Mouse (Mus musculus) heart, postnatal 0 days (tissue): ENCODE results near the gene Ciita. TPM values are rescaled to one million over a fixed set of nuclear protein-coding genes. Genes with fewer than 3 reads are reported as not detected.
A peak's percentile ranks its signal among the peaks of the same experiment; 100 is the strongest.

ENCODE experiments used
- ATAC-seq: fragments of 200-750 bp; cut with Nextera tagmentation; 2 replicates; pipeline ENCODE4 v1.8.0; 2017; ENCODE audit warnings: low read depth, moderate number of reproducible peaks, moderate library complexity; ENCODE audit not compliant: insufficient read depth
- DNase-seq: peaks from one replicate; pipeline ENCODE4 v3.0.0-alpha.2; 2016; ENCODE audit warnings: low spot score
- H3K27ac ChIP-seq: fragments of 300-500 bp; sonication (generic); 2 replicates; pipeline ENCODE4 v1.5.1; 2014; ENCODE audit warnings: low read depth, mild to moderate bottlenecking
- H3K27me3 ChIP-seq: fragments of 300-500 bp; sonication (generic); 2 replicates; pipeline ENCODE4 v1.6.1; 2014; ENCODE audit warnings: low read length, mixed read lengths; ENCODE audit not compliant: control insufficient read depth, insufficient read depth
- H3K36me3 ChIP-seq: fragments of 300-500 bp; sonication (generic); replicated peaks from 2 replicates; pipeline ENCODE4 v1.6.1; 2014; ENCODE audit warnings: low read length, mixed read lengths; ENCODE audit not compliant: control insufficient read depth, insufficient read depth
- H3K4me1 ChIP-seq: fragments of 300-500 bp; sonication (generic); 2 replicates; pipeline ENCODE4 v1.6.1; 2014; ENCODE audit warnings: antibody characterized with exemption; ENCODE audit not compliant: control insufficient read depth, insufficient read depth
- H3K4me2 ChIP-seq: fragments of 300-500 bp; sonication (generic); 2 replicates; pipeline ENCODE4 v1.6.1; 2014; ENCODE audit warnings: low read depth, mild to moderate bottlenecking, low read length, moderate library complexity
- H3K4me3 ChIP-seq: fragments of 300-500 bp; sonication (generic); 2 replicates; pipeline ENCODE4 v1.5.1; 2014; ENCODE audit warnings: low read depth, low read length
- H3K9ac ChIP-seq: fragments of 300-500 bp; sonication (generic); replicated peaks from 2 replicates; pipeline ENCODE4 v1.6.1; 2014; ENCODE audit warnings: low read depth, low read length, mixed read lengths
- H3K9me3 ChIP-seq: fragments of 300-500 bp; sonication (generic); replicated peaks from 2 replicates; pipeline ENCODE4 v1.6.1; 2016; ENCODE audit warnings: low read length; ENCODE audit not compliant: control insufficient read depth
- CTCF ChIP-seq: IDR thresholded peaks from 2 replicates; pipeline ENCODE4 v1.5.1; 2016; ENCODE audit warnings: antibody characterized with exemption, control low read depth, low read depth
- EP300 ChIP-seq: IDR thresholded peaks from 2 replicates; pipeline ENCODE4 v1.6.1; 2016; ENCODE audit warnings: antibody characterized with exemption, low read depth
- WGBS: fragments of 180-500 bp; shearing (Covaris S2); extraction: QIAGEN DNeasy Blood & Tissue Kit; methylation state at CpG from one replicate; pipeline ENCODE4 v1.1.7; 2014; 5-methylcytosine and 5-hydroxymethylcytosine counted together
- polyA plus RNA-seq: library from polyadenylated mRNA; unstranded; fragments of >200 nt; fragmentation: Nextera tagmentation; extraction: Ambion mirVana; gene quantifications from 2 replicates; pipeline ENCODE4 v1.2.1, GENCODE M21; 2015
- total RNA-seq: library from RNA; depleted of rRNA; stranded (reverse); fragments of >200 nt; gene quantifications from 2 replicates; pipeline ENCODE4 v1.2.3, GENCODE M21; 2014; ENCODE audit warnings: low replicate concordance

Ciita gene
- total and polyA plus RNA-seq, 2 experiments from 2014 or later: 0.08 TPM; not detected in 1

GRCm38 (mm10) chr16:10525610-10525980 is 45.7 kb downstream of the Ciita start:
- no peak for TF ChIP-seq EP300
- TF ChIP-seq CTCF: no peak
- H3K27ac ChIP-seq: no peak overlapping the region
- peaks cover 16% of the 10 kb centered on the region for H3K36me3 ChIP-seq
- no peak overlapping the region for H3K9ac ChIP-seq
- 60% methylated on average over 2 of the region's 2 CpGs for WGBS
- ATAC-seq (no peak), DNase-seq (no peak)
- no peaks in the 10 kb centered on the region for H3K27me3 ChIP-seq
- no peak overlapping the region for H3K4me2 ChIP-seq
- no peak overlapping the region for H3K4me3 ChIP-seq
- no peaks in the 10 kb centered on the region for H3K9me3 ChIP-seq
- H3K4me1 ChIP-seq: peaks cover 5% of the 10 kb centered on the region

GRCm38 (mm10) chr16:10527046-10527644 is 47.3 kb downstream of the Ciita start:
- ATAC-seq: no peak
- Histone ChIP-seq H3K27ac (no peak overlapping the region), H3K36me3 (peaks cover 16% of the 10 kb centered on the region), H3K9ac (no peak overlapping the region), H3K27me3 (no peaks in the 10 kb centered on the region), H3K4me1 (peaks cover 7% of the 10 kb centered on the region), H3K9me3 (no peaks in the 10 kb centered on the region), H3K4me2 (no peak overlapping the region), H3K4me3 (no peak overlapping the region)
- 83% methylated on average over 6 of the region's 6 CpGs for WGBS
- DNase-seq: no peak
- TF ChIP-seq EP300 (no peak), CTCF (no peak)

GRCm38 (mm10) chr16:10528382-10528781 is 48.5 kb downstream of the Ciita start:
- Histone ChIP-seq H3K27ac (no peak overlapping the region), H3K4me1 (peaks cover 10% of the 10 kb centered on the region), H3K27me3 (no peaks in the 10 kb centered on the region), H3K9me3 (no peaks in the 10 kb centered on the region), H3K36me3 (peaks cover 16% of the 10 kb centered on the region), H3K4me3 (no peak overlapping the region), H3K4me2 (no peak overlapping the region), H3K9ac (no peak overlapping the region)
- WGBS: 71% methylated on average over 3 of the region's 3 CpGs
- ATAC-seq (no peak), DNase-seq (no peak)
- no peak for TF ChIP-seq CTCF
- no peak for TF ChIP-seq EP300

- 30% methylated on average over 4 of the region's 4 CpGs for WGBS
- Histone ChIP-seq H3K4me3 (no peak overlapping the region), H3K27ac (no peak overlapping the region), H3K9me3 (no peaks in the 10 kb centered on the region), H3K36me3 (peaks cover 16% of the 10 kb centered on the region), H3K4me1 (peaks cover 15% of the 10 kb centered on the region), H3K27me3 (no peaks in the 10 kb centered on the region), H3K4me2 (no peak overlapping the region), H3K9ac (no peak overlapping the region)
- ATAC-seq (peak; percentile 69), DNase-seq (no peak)
- TF ChIP-seq EP300: no peak
Observed at GRCm38 (mm10) chr16:10530179-10530578, 50.3 kb downstream of the Ciita start.

GRCm38 (mm10) chr16:10533781-10534180 is 53.9 kb downstream of the Ciita start:
- no peaks in the 10 kb centered on the region for H3K27me3 ChIP-seq
- WGBS: 92% methylated on average over 4 of the region's 4 CpGs
- H3K4me3 ChIP-seq: no peak overlapping the region
- H3K36me3 ChIP-seq: peaks cover 16% of the 10 kb centered on the region
- H3K4me1 ChIP-seq: peaks cover 19% of the 10 kb centered on the region
- TF ChIP-seq CTCF (no peak), EP300 (no peak)
- H3K4me2 ChIP-seq: no peak overlapping the region
- DNase-seq (no peak), ATAC-seq (no peak)
- H3K9ac ChIP-seq: no peak overlapping the region
- H3K27ac ChIP-seq: no peak overlapping the region
- H3K9me3 ChIP-seq: no peaks in the 10 kb centered on the region

- Histone ChIP-seq H3K9ac (no peak overlapping the region), H3K27me3 (no peaks in the 10 kb centered on the region), H3K4me1 (peaks cover 22% of the 10 kb centered on the region), H3K9me3 (no peaks in the 10 kb centered on the region), H3K4me2 (no peak overlapping the region), H3K27ac (no peak overlapping the region), H3K4me3 (no peak overlapping the region), H3K36me3 (peaks cover 9% of the 10 kb centered on the region)
- DNase-seq (no peak), ATAC-seq (no peak)
- TF ChIP-seq EP300 (no peak), CTCF (no peak)
- 36% methylated on average over 7 of the region's 7 CpGs for WGBS
Observed at GRCm38 (mm10) chr16:10534567-10534966, 54.7 kb downstream of the Ciita start.
